Mouse (Mus musculus): ENCODE data around the gene Uhmk1.

DNA sequence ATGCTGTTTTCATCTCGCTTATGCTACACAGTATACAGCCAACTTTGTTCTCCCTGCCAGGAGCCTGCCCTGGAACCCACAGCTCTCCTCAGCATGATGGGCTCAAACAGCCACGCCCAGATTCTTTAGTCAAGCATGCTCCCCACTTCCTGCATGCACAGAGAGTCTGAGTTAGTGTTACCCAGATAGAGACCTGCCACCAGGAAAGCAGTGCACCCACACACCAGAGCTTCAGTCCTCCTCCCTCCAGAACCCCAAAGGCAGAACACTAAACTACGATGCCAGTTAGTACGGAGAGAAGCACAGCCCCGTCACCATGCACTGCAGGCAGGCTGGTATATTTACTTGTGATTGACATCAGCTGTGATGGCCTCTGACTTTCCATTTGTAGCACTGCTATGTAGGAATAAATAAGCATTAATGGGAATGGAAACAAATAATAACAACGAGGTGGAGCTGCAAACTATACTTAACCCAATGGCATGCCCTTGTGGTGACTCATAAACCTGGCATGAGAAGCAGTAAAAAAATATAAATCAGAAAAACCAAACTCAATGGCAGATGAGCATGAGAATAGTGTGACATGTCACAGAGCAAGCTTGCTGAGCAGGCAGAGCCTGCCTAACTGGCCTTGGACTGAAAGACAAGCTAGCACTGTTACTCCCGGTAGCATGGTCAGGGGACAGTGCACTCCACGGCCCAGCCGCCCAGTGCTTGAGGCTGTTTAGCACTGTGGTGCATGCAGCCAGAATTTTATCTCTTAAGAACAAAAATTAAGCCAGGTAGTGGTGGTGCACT, 67.3 kb downstream of the Uhmk1 start:
- no peak for TF ChIP-seq CTCF (conservative IDR thresholded peaks at IDR 0.05; ENCODE audit: insufficient read depth, insufficient read length, low read depth, low read length)
- TF ChIP-seq POLR2A (IDR thresholded peaks at IDR 0.05; ENCODE audit: low read depth, low read length): no peak
